Mouse (Mus musculus): ENCODE results near the gene Ubn1. TPM values are rescaled to one million over a fixed set of nuclear protein-coding genes. Genes with fewer than 3 reads are reported as not detected.

Gene Ubn1
- polyA plus RNA-seq, 1 experiment from 2014 or later: 11.2 TPM

DNA sequence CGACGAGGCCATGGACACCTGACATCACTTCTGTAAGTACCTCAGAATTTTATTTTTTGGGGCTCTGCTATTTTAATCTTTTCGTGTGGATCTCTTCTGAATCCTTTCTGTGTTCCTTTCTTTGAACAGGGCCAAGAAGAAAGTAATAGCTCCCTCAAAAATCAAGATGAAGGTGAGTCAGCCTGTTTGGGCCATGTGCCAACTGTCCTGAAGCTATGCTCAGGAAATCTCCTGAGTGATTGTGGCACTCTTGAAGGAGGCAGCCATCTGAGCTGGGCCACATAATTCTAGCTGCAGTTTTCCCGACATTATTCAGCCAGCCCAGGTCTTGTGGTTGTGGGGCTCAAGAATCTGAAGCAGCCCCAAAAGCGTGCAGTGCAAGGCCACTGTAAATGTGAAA is 24.5 kb downstream of the Ubn1 start:
- no peak overlapping the region for H3K27ac ChIP-seq (replicated peaks)
- no peak overlapping the region for H3K9ac ChIP-seq
- H3K36me3 ChIP-seq: peaks cover 95% of the 10 kb centered on the region
- 89% methylated on average over 5 of the region's 5 CpGs for WGBS
- no peaks in the 10 kb centered on the region for H3K9me3 ChIP-seq
- H3K4me3 ChIP-seq: no peak overlapping the region
- H3K27me3 ChIP-seq (replicated peaks): no peaks in the 10 kb centered on the region
- ATAC-seq (ENCODE audit: extremely low read depth, insufficient number of reproducible peaks, low FRiP score, low TSS enrichment): no peak
- no peaks in the 10 kb centered on the region for H3K4me1 ChIP-seq
- no peak overlapping the region for H3K4me2 ChIP-seq

DNA sequence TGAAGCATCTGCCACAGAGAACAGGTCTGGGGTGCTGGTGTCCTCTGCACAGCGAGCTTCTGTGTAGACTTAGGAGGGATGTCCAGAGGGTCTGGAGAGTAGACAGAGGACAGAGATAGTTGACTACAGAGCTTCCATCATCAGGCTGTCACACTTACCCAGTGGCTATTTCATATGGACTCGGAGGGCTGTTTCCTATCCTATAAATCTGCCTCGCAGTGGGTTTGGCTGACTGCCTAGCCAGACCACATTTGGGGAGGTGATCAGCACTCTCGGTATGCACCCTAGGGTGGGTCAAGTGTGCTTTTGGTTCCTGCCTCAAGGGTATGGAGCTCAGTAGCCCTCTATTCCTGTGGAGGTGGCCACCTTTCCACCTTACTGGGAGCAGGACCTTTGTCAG is 35.3 kb downstream of the Ubn1 start:
- Histone ChIP-seq H3K9me3 (no peaks in the 10 kb centered on the region), H3K4me2 (no peak overlapping the region), H3K36me3 (peaks cover 81% of the 10 kb centered on the region), H3K27ac (replicated peaks) (no peak overlapping the region), H3K27me3 (replicated peaks) (no peaks in the 10 kb centered on the region), H3K4me1 (peaks cover 9% of the 10 kb centered on the region), H3K4me3 (no peak overlapping the region), H3K9ac (no peak overlapping the region)
- WGBS: 87% methylated on average over 4 of the region's 4 CpGs
- no peak for ATAC-seq (ENCODE audit: extremely low read depth, insufficient number of reproducible peaks, low FRiP score, low TSS enrichment)

DNA sequence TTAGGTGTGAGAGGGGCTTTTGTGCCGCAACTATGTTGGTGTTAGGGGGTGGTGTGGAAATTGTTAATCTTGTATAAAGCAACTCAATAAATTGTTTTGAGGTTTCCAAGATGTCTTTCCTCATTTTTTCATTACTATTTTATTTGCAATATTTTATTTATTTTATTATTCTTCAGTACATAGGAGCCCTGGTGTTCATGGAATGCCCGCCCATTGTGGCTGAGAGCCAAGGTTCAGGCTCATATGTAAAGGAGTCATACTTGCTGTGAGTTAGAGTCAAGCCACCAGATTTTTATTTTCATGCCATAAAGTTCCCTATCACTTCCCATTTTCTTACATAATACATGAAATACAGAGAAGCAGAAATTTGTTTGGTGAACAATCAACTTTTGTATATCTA is 36.3 kb downstream of the Ubn1 start:
- Histone ChIP-seq H3K9ac (no peak overlapping the region), H3K4me2 (no peak overlapping the region), H3K36me3 (peaks cover 76% of the 10 kb centered on the region), H3K27me3 (replicated peaks) (no peaks in the 10 kb centered on the region), H3K27ac (replicated peaks) (no peak overlapping the region), H3K9me3 (no peaks in the 10 kb centered on the region), H3K4me3 (no peak overlapping the region), H3K4me1 (peaks cover 17% of the 10 kb centered on the region)
- 97% methylated on average over 2 of the region's 2 CpGs for WGBS
- no peak for ATAC-seq (ENCODE audit: extremely low read depth, insufficient number of reproducible peaks, low FRiP score, low TSS enrichment)

DNA sequence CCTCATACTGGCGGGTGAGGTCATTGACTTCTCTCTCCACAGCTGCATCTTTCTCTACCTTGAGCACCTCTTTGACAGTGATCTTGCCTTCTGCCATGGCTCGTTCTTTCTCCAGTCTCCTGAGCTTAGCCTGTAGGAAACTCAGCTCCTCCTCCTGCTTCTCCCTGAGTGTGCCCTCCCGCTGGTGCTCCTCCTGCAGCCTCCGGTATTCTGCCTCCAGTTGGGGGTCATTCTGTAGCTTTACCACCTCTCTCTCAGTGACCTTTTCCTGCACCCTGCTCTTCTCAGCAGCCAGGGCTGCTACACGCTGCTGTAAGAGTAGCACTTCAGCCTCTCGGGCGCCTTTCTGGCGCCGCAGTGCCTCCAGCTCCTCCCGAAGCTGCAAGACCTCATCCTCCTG is 39.2 kb downstream of the Ubn1 start:
- peaks cover 17% of the 10 kb centered on the region for H3K4me1 ChIP-seq
- no peak for ATAC-seq (ENCODE audit: extremely low read depth, insufficient number of reproducible peaks, low FRiP score, low TSS enrichment)
- H3K9me3 ChIP-seq: no peaks in the 10 kb centered on the region
- WGBS: 43% methylated on average over 10 of the region's 10 CpGs
- no peak overlapping the region for H3K9ac ChIP-seq
- no peak overlapping the region for H3K4me3 ChIP-seq
- H3K27ac ChIP-seq (replicated peaks): no peak overlapping the region
- peaks cover 47% of the 10 kb centered on the region for H3K36me3 ChIP-seq
- H3K4me2 ChIP-seq: no peak overlapping the region
- H3K27me3 ChIP-seq (replicated peaks): no peaks in the 10 kb centered on the region

DNA sequence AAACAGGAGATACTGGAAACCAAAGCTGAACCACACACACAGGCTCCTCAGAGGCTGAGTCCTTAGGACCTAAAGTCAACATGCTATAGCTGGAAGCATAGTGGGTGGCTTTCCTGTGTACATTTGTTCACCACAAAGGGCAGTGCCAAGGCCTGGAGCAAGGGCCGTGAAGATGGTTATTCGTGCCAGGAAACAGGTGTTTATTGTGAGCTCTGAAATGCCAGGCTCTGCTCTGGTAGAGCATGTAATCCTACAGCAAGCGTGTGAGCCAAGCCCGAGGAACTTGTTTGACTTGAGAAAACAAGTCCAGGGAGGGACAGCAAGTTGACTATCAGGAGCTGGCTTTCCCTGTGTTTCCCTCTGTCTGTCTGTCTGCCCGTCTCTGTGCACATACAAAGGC is 43.4 kb downstream of the Ubn1 start:
- H3K9me3 ChIP-seq: no peaks in the 10 kb centered on the region
- H3K36me3 ChIP-seq: peaks cover 5% of the 10 kb centered on the region
- no peak overlapping the region for H3K27ac ChIP-seq (replicated peaks)
- H3K27me3 ChIP-seq (replicated peaks): no peaks in the 10 kb centered on the region
- no peak overlapping the region for H3K4me3 ChIP-seq
- H3K4me2 ChIP-seq: no peak overlapping the region
- H3K9ac ChIP-seq: no peak overlapping the region
- peaks cover 17% of the 10 kb centered on the region for H3K4me1 ChIP-seq
- 78% methylated on average over 5 of the region's 5 CpGs for WGBS
- ATAC-seq (ENCODE audit: extremely low read depth, insufficient number of reproducible peaks, low FRiP score, low TSS enrichment): no peak

DNA sequence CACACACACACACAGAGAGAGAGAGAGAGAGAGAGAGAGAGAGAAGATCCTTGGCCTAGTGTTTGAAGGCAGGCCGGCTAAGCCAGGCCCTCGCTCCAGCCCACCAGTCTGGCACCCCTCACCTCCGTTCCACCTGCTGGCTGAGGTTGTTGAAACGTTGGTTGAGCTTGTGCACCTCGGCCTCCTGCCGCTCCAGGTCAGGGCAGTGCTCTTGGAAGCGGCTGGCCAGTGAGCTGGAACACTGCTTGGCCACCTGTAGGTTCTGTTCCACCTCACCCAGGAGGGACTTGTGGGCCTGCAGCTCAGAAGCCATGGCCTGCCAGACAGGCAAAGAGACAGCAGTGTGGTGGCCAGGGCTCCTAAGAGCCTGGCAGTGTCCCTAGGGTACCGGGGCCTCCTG is 46.6 kb downstream of the Ubn1 start:
- H3K36me3 ChIP-seq: no peaks in the 10 kb centered on the region
- H3K4me2 ChIP-seq: no peak overlapping the region
- no peak overlapping the region for H3K9ac ChIP-seq
- H3K9me3 ChIP-seq: no peaks in the 10 kb centered on the region
- no peaks in the 10 kb centered on the region for H3K27me3 ChIP-seq (replicated peaks)
- H3K27ac ChIP-seq (replicated peaks): no peak overlapping the region
- no peak for ATAC-seq (ENCODE audit: extremely low read depth, insufficient number of reproducible peaks, low FRiP score, low TSS enrichment)
- no peak overlapping the region for H3K4me3 ChIP-seq
- no peaks in the 10 kb centered on the region for H3K4me1 ChIP-seq
- WGBS: 79% methylated on average over 8 of the region's 8 CpGs

DNA sequence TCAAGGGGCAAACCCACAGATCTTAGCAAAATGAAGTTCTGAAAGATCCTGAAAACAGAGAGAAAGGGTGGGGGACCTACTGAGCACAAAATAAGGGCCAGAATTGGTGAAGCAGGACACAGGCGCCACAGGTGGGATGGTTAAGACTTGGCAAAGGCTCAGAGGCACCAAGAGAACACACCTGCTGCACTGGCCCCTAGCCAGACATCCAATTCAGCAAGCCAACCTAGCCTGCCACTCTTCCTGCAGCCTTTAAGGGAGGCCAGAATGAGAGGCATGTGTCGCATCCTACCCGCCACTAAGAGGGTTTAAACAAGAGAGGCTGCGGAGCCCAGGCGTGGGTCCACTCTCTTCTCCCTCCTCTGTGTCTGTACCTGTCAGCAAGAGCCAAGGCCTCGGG is 51.1 kb downstream of the Ubn1 start:
- H3K4me2 ChIP-seq: no peak overlapping the region
- H3K4me1 ChIP-seq: no peaks in the 10 kb centered on the region
- H3K36me3 ChIP-seq: no peaks in the 10 kb centered on the region
- no peak for ATAC-seq (ENCODE audit: extremely low read depth, insufficient number of reproducible peaks, low FRiP score, low TSS enrichment)
- H3K27me3 ChIP-seq (replicated peaks): 0 out of 2 replicates have a peak, but pooled peaks cover 4% of the 10 kb centered on the region
- no peak overlapping the region for H3K27ac ChIP-seq (replicated peaks)
- H3K9me3 ChIP-seq: no peaks in the 10 kb centered on the region
- 53% methylated on average over 6 of the region's 6 CpGs for WGBS
- no peak overlapping the region for H3K4me3 ChIP-seq
- H3K9ac ChIP-seq: no peak overlapping the region

DNA sequence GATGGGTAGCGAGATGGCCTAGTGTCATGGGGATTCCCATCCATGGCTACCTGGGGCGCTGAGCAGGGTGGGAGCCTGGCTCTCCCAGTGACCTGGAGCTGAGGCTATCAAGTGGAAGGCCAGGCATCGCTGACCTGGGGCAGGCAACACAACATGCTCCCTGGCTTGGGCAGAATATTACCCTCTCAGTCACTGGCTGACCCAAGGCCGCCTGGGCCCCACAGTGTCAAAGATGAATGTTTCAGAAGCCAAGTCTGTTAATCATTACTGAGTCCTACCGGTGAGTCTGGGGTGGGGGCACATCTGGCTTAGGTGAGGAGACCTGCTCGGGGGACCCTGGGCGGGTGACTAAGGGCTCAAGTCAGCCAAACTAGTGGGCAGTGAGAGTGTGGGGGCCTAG is 60.0 kb downstream of the Ubn1 start:
- Histone ChIP-seq H3K4me3 (no peak overlapping the region), H3K4me1 (peaks cover 28% of the 10 kb centered on the region), H3K4me2 (no peak overlapping the region), H3K9me3 (0 out of 2 replicates have a peak, but pooled peaks cover 5% of the 10 kb centered on the region), H3K36me3 (no peaks in the 10 kb centered on the region), H3K27ac (replicated peaks) (no peak overlapping the region), H3K9ac (no peak overlapping the region), H3K27me3 (replicated peaks) (peaks cover 1% of the 10 kb centered on the region; the same call in 1 of the 2 replicates)
- no peak for ATAC-seq (ENCODE audit: extremely low read depth, insufficient number of reproducible peaks, low FRiP score, low TSS enrichment)
- WGBS: 74% methylated on average over 7 of the region's 7 CpGs

DNA sequence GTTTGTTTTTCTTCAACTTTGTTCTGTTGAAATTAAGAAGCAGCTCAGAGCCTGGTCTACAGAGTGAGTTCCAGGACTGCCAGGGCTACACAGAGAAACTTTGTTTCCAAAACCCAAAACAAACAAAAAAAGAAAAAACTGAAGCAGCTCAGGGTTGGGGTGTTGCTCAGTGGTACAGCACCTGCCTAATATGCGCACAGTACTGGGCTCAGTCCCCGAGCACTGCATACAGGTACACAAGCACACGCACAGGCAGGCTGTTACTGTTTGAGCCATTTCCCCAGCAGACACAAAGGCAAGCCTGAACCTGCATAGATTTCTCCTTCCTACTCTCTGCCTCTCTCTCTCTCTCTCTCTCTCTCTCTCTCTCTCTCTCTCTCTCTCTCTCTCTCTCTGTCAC is 61.2 kb downstream of the Ubn1 start:
- ATAC-seq (ENCODE audit: extremely low read depth, insufficient number of reproducible peaks, low FRiP score, low TSS enrichment): no peak
- H3K27me3 ChIP-seq (replicated peaks): no peaks in the 10 kb centered on the region; the same call in 1 of the 2 replicates
- WGBS: 77% methylated on average over 3 of the region's 3 CpGs
- H3K27ac ChIP-seq (replicated peaks): no peak overlapping the region
- no peaks in the 10 kb centered on the region for H3K36me3 ChIP-seq
- H3K4me3 ChIP-seq: no peak overlapping the region
- H3K9me3 ChIP-seq: 0 out of 2 replicates have a peak, but pooled peaks cover 5% of the 10 kb centered on the region
- H3K4me1 ChIP-seq: peaks cover 34% of the 10 kb centered on the region
- no peak overlapping the region for H3K4me2 ChIP-seq
- H3K9ac ChIP-seq: no peak overlapping the region

DNA sequence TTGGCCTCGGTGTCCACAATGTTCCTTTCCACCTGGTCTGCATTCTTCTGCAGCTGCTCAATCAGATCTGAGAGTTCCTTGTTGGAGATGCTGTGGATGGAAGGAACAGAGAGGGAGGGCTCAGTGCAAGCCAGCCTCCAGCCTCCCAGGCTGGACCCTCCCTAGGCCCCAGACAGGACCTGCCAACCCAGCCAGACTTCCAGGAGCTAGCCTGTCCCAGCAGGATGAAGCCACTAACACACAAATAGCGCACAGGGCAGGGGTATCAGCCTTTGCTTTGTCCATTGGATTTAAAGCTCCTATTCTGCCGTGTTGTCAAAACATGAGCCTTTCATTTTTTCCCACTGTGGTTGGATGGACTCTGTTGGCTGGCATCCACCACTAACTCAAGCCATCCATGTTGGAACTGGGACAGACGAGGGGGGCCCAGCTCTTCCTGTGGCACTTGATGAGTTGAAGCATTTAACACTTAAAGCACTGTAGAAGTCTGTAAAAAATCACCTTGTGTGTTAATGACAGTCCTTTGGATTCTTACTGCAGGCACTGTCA is 63.2 kb downstream of the Ubn1 start:
- 40% methylated on average over 4 of the region's 4 CpGs for WGBS
- Histone ChIP-seq H3K36me3 (no peaks in the 10 kb centered on the region), H3K4me2 (no peak overlapping the region), H3K9me3 (0 out of 2 replicates have a peak, but pooled peaks cover 3% of the 10 kb centered on the region), H3K27me3 (replicated peaks) (no peaks in the 10 kb centered on the region; the same call in 1 of the 2 replicates), H3K27ac (replicated peaks) (peak overlapping the region; percentile 44; the same call in 1 of the 2 replicates), H3K4me3 (no peak overlapping the region), H3K9ac (no peak overlapping the region), H3K4me1 (peaks cover 34% of the 10 kb centered on the region)
- ATAC-seq (ENCODE audit: extremely low read depth, insufficient number of reproducible peaks, low FRiP score, low TSS enrichment): no peak

DNA sequence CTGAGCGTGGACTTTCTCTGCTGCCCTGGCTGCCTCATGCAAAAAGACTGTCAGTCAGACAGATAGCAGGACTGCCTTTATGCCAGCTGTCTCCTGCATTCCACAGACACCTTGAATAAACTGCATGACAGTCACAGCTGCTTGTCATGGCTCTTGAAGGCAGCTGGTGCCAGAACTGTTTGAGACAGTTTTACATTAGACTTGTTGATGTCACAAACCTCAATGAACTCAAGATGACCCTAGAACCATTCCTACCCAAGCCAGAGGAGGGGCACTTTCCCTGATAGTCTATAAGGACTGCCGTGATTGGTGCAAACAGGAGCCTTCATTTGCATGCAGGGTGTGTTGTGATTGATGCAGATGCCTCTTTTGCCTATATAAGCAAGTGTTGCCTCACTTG is 63.7 kb downstream of the Ubn1 start:
- Histone ChIP-seq H3K4me3 (no peak overlapping the region), H3K9me3 (no peaks in the 10 kb centered on the region), H3K27me3 (replicated peaks) (no peaks in the 10 kb centered on the region; the same call in 1 of the 2 replicates), H3K9ac (no peak overlapping the region), H3K4me1 (peaks cover 34% of the 10 kb centered on the region), H3K27ac (replicated peaks) (peak overlapping the region; percentile 44), H3K36me3 (no peaks in the 10 kb centered on the region), H3K4me2 (no peak overlapping the region)
- ATAC-seq (ENCODE audit: extremely low read depth, insufficient number of reproducible peaks, low FRiP score, low TSS enrichment): no peak
- WGBS: 42% methylated on average over 2 of the region's 2 CpGs

DNA sequence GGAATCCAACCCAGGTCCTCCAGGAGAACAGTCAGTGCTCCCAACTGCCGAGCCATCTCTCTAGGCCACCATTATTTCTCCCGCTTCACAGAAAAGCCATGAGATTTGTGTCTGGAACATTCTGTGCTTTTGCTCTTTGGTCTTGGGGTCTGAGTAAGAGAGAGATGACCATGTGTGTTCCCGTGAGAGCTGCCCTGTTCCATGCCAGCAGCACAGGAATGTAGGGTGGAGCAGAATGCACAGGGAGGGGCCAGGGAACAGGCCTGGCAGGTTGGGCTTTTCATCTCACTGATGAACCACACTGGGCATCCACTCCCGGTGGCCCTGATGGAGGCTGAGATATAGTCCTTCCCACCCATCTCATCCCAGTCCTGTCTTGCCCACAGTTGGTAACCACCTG is 69.5 kb downstream of the Ubn1 start:
- no peak for ATAC-seq (ENCODE audit: extremely low read depth, insufficient number of reproducible peaks, low FRiP score, low TSS enrichment)
- peaks cover 45% of the 10 kb centered on the region for H3K27me3 ChIP-seq (replicated peaks)

More for the DNA sequence above, 69.5 kb downstream of the Ubn1 start:
- Histone ChIP-seq H3K4me2 (no peak overlapping the region), H3K9ac (no peak overlapping the region), H3K27ac (replicated peaks) (no peak overlapping the region), H3K4me3 (no peak overlapping the region), H3K4me1 (peaks cover 7% of the 10 kb centered on the region), H3K36me3 (no peaks in the 10 kb centered on the region), H3K9me3 (0 out of 2 replicates have a peak, but pooled peaks cover 1% of the 10 kb centered on the region)
- 66% methylated on average over 4 of the region's 4 CpGs for WGBS

Measured in heart, embryonic 13.5 days (tissue).